Comparison of ENCODE assay signal across 16 mouse cellular contexts in genomic region chr8:44948597-44948996, GRCm38 (mm10). TPM values are rescaled to one million over a fixed set of nuclear protein-coding genes. Genes with fewer than 3 reads are reported as not detected.
A peak's percentile ranks its signal among the peaks of the same experiment; 100 is the strongest.
DNase-seq lines count a peak whose midpoint lies in the region; ATAC-seq lines count a peak whose summit lies in the region.
"Had no signal": no experiment of that assay in that cellular context is flagged by ENCODE, and none has a peak within 500 bp of the region (broad histone marks: within the 10 kb centered on the region; RNA-seq: fewer than 3 reads in every experiment).

No protein-coding gene starts in this region.

- H3K9me3 ChIP-seq in heart, embryonic 13.5 days: 0 out of 2 replicates have a peak, but pooled peaks cover 2% of the 10 kb centered on the region
- peaks cover 10% of the 10 kb centered on the region; the same call in 1 of the 2 replicates for H3K9me3 ChIP-seq in neural tube, embryonic 12.5 days
- 0 out of 2 replicates have a peak, but pooled peaks cover 16% of the 10 kb centered on the region for H3K9me3 ChIP-seq in neural tube, embryonic 15.5 days (replicated peaks)
- H3K9me3 ChIP-seq in hindbrain, embryonic 13.5 days: peaks cover 21% of the 10 kb centered on the region
- H3K9me3 ChIP-seq in neural tube, embryonic 14.5 days (ENCODE audit: control insufficient read depth, low read length): no peaks in the 10 kb centered on the region

- H3K4me2 ChIP-seq in heart, embryonic 13.5 days: peak overlapping the region; percentile 28
- H3K4me2 ChIP-seq in neural tube, embryonic 12.5 days (replicated peaks): peak overlapping the region; percentile 33; the same call in 1 of the 2 replicates
- no peak overlapping the region for H3K4me2 ChIP-seq in neural tube, embryonic 15.5 days
- H3K4me2 ChIP-seq in hindbrain, embryonic 13.5 days: peak overlapping the region; percentile 15; the same call in 1 of the 2 replicates
- H3K4me2 ChIP-seq in neural tube, embryonic 14.5 days (ENCODE audit: low read depth, low read length): peak overlapping the region; percentile 6; the same call in 1 of the 2 replicates
- H3K4me2 ChIP-seq: embryonic facial prominence, embryonic 15.5 days; lung, embryonic 14.5 days had no signal

- peaks cover 18% of the 10 kb centered on the region for H3K4me1 ChIP-seq in heart, embryonic 13.5 days
- H3K4me1 ChIP-seq in neural tube, embryonic 12.5 days: peaks cover 6% of the 10 kb centered on the region
- H3K4me1 ChIP-seq in neural tube, embryonic 15.5 days: peaks cover 8% of the 10 kb centered on the region
- peaks cover 9% of the 10 kb centered on the region for H3K4me1 ChIP-seq in hindbrain, embryonic 13.5 days (replicated peaks)
- 0 out of 2 replicates have a peak, but pooled peaks cover 5% of the 10 kb centered on the region for H3K4me1 ChIP-seq in neural tube, embryonic 14.5 days (ENCODE audit: control insufficient read depth, insufficient read depth, low read length)

- H3K27ac ChIP-seq in heart, embryonic 13.5 days (replicated peaks): no peak overlapping the region
- no peak overlapping the region for H3K27ac ChIP-seq in neural tube, embryonic 12.5 days
- no peak overlapping the region for H3K27ac ChIP-seq in neural tube, embryonic 15.5 days (replicated peaks)
- H3K27ac ChIP-seq in hindbrain, embryonic 13.5 days: peak overlapping the region; percentile 6; the same call in 1 of the 2 replicates
- no peak overlapping the region for H3K27ac ChIP-seq in neural tube, embryonic 14.5 days (ENCODE audit: low read depth, low read length)
- H3K27ac ChIP-seq: embryonic facial prominence, embryonic 15.5 days had no signal

- DNase-seq in heart, adult 9 months (ENCODE audit: low spot score in 2 of 2): no peak
- DNase-seq in urinary bladder, postnatal 14 days (ENCODE audit: low spot score): no peak
- no peak for DNase-seq in yolk sac, embryonic 10.5 days (ENCODE audit: low spot score)
- DNase-seq: adrenal gland, postnatal 36 days; cerebellum, postnatal 25 days; layer of hippocampus, postnatal 36 days; liver; lung, embryonic 14.5 days; right cerebral cortex, postnatal 4 days had no signal

- 65% methylated on average over 9 of the region's 9 CpGs for WGBS in heart, embryonic 13.5 days
- 63% methylated on average over 9 of the region's 9 CpGs for WGBS in neural tube, embryonic 12.5 days
- WGBS in neural tube, embryonic 15.5 days: 62% methylated on average over 9 of the region's 9 CpGs
- 52% methylated on average over 9 of the region's 9 CpGs for WGBS in hindbrain, embryonic 13.5 days
- 50% methylated on average over 9 of the region's 9 CpGs for WGBS in neural tube, embryonic 14.5 days

- no peak overlapping the region for H3K4me3 ChIP-seq in heart, embryonic 13.5 days
- no peak overlapping the region for H3K4me3 ChIP-seq in neural tube, embryonic 12.5 days
- no peak overlapping the region for H3K4me3 ChIP-seq in neural tube, embryonic 15.5 days (replicated peaks)
- H3K4me3 ChIP-seq in hindbrain, embryonic 13.5 days: no peak overlapping the region
- no peak overlapping the region for H3K4me3 ChIP-seq in neural tube, embryonic 14.5 days (ENCODE audit: low read depth, low read length)
- H3K4me3 ChIP-seq: embryonic facial prominence, embryonic 15.5 days had no signal

- no peak for ATAC-seq in heart, embryonic 13.5 days (ENCODE audit: extremely low read depth, insufficient number of reproducible peaks, low FRiP score, low TSS enrichment)
- ATAC-seq in neural tube, embryonic 12.5 days (ENCODE audit: low FRiP score, low read depth): no peak
- ATAC-seq in neural tube, embryonic 15.5 days (ENCODE audit: low FRiP score): no peak
- 0 out of 2 replicates have a peak, but pooled peaks have one; percentile 54 for ATAC-seq in hindbrain, embryonic 13.5 days (ENCODE audit: low FRiP score)
- no peak for ATAC-seq in neural tube, embryonic 14.5 days (ENCODE audit: low read depth)
- ATAC-seq: CD4-positive, CD25-positive, alpha-beta regulatory T cell, adult 4 months had no signal

- peak overlapping the region; percentile 37; the same call in 1 of the 2 replicates for H3K9ac ChIP-seq in heart, embryonic 13.5 days
- no peak overlapping the region for H3K9ac ChIP-seq in neural tube, embryonic 12.5 days
- no peak overlapping the region for H3K9ac ChIP-seq in neural tube, embryonic 15.5 days (replicated peaks)
- H3K9ac ChIP-seq in hindbrain, embryonic 13.5 days: peak overlapping the region; percentile 6; the same call in 1 of the 2 replicates
- no peak overlapping the region; the same call in 1 of the 2 replicates for H3K9ac ChIP-seq in neural tube, embryonic 14.5 days (replicated peaks; ENCODE audit: low read depth, low read length)
- H3K9ac ChIP-seq: embryonic facial prominence, embryonic 15.5 days; lung, embryonic 14.5 days had no signal

- H3K27me3 ChIP-seq in heart, embryonic 13.5 days (replicated peaks): no peaks in the 10 kb centered on the region
- no peaks in the 10 kb centered on the region for H3K27me3 ChIP-seq in neural tube, embryonic 12.5 days (replicated peaks)
- no peaks in the 10 kb centered on the region for H3K27me3 ChIP-seq in neural tube, embryonic 15.5 days (replicated peaks)
- no peaks in the 10 kb centered on the region for H3K27me3 ChIP-seq in hindbrain, embryonic 13.5 days
- no peaks in the 10 kb centered on the region for H3K27me3 ChIP-seq in neural tube, embryonic 14.5 days (ENCODE audit: control insufficient read depth, insufficient read depth, low read length)
- H3K27me3 ChIP-seq: embryonic facial prominence, embryonic 15.5 days had no signal

- peaks cover 61% of the 10 kb centered on the region for H3K36me3 ChIP-seq in heart, embryonic 13.5 days
- peaks cover 37% of the 10 kb centered on the region for H3K36me3 ChIP-seq in neural tube, embryonic 12.5 days
- H3K36me3 ChIP-seq in neural tube, embryonic 15.5 days: peaks cover 36% of the 10 kb centered on the region
- peaks cover 38% of the 10 kb centered on the region for H3K36me3 ChIP-seq in hindbrain, embryonic 13.5 days
- peaks cover 28% of the 10 kb centered on the region for H3K36me3 ChIP-seq in neural tube, embryonic 14.5 days (ENCODE audit: control insufficient read depth, insufficient read depth, low read length)

RNA-seq across cellular contexts. Expression of gene Fat1, which starts 13.3 kb away (rescaled TPM):
- polyA plus RNA-seq in heart, embryonic 13.5 days (2015; fragmentation: Nextera tagmentation; extraction: Ambion mirVana): 10.7 and 11.8 TPM in 2 replicates
- 11.7 and 11.9 TPM in 2 replicates for polyA plus RNA-seq in neural tube, embryonic 12.5 days (2016; fragmentation: Nextera tagmentation; extraction: Ambion mirVana)
- 12.3 and 12.5 TPM in 2 replicates for polyA plus RNA-seq in neural tube, embryonic 15.5 days (2015; fragmentation: Nextera tagmentation; extraction: Ambion mirVana)
- 12.7 and 13.9 TPM in 2 replicates for polyA plus RNA-seq in hindbrain, embryonic 13.5 days (2015; fragmentation: Nextera tagmentation; extraction: Ambion mirVana)
- polyA plus RNA-seq in neural tube, embryonic 14.5 days (2014; fragmentation: Nextera tagmentation; extraction: Ambion mirVana): 25.8 and 26.3 TPM in 2 replicates

Comparison
In these comparisons a context has a peak if more than half of its experiments do, and no peak if none do; other contexts are left out.
1. H3K9ac ChIP-seq: peak in heart, embryonic 13.5 days (single experiment) and hindbrain, embryonic 13.5 days (single experiment); none in neural tube, embryonic 12.5 days (single experiment), neural tube, embryonic 15.5 days (single experiment) and neural tube, embryonic 14.5 days (single experiment).